Mouse (Mus musculus) cerebellum, adult 18-20 months (tissue): ENCODE results near the gene Tmsb10.

Source experiments
- DNase-seq, 2 experiments: peaks; one replicate each; pipeline ENCODE4 v3.0.0; 2021

Gene Tmsb10

DNA sequence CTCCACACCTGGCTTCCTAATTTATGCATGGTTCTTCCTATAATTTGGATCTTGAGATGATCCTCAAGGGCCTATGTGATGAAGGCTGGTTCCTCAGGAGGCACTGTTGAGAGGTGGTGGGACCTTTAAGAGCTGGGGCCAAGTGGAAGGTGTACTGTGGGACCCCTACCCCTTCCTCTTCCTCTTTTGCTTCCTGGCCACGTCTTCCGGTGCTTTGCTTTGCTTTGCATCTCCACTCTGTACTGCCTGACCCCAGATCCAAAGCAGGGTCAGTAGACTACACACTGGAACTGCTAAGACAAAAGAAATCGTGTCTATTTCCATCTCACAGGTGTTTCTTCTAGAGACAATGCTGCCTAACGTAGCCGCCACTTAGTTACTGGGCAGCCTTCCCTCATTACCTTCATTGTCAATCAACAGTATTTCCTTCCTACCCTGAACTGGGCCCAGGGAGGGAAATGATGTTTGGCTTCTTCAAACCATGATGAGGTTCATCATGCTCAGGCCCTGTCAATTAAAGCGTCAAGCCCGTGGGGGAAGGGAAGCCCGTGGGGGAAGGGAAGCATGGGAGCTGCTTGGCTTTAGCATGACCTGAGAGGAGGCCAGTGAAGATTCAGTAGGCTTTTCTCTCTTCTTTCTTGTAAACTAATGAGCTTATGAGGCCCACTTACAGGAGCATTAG, 2.9 kb downstream of the Tmsb10 start:
- peak in 1 of 2 experiments; percentile 24 for DNase-seq

DNA sequence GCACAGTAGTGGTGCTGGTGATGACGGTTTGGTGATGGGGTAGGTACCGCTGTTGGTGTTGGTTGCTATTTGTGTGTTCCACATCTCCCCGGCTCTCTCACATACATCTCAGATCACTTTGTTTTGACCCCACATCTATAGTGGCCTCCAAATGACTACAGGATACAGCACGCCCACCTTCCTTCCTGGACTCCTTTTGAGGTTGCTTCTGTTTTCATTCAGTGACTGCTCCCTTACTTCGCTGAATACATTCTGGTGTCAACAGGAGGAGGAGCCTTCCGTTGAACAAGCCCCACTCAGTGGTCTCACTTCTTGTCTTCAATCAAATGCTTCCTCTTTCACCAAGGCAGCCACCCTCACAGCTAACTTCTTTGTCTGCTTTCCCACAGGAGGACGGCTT, 3.8 kb downstream of the Tmsb10 start:
- DNase-seq, result no peak

DNA sequence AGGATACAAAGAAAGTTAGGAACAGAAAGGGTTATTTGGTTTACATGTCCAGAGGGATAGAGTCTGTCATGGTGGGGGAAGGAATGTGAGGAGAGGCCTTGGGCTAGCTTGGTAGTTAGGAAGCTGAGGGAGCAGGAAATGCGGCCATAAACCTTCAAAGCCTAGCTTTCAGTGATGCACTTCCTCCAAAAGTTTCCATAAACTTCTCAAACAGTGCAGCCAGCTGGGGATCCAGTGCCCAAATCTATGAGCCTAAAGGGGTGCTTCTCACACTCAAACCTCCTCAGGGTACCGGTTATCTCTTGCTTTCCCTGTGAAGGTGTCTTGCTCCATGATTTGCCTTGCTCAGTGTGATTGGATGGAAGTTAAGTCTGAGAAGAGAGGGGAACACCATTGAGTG, 5.6 kb downstream of the Tmsb10 start:
- DNase-seq, result no peak

GRCm38 (mm10) chr6:72952221-72952620, 6.3 kb downstream of the Tmsb10 start:
- DNase-seq, result no peak

GRCm38 (mm10) chr6:72949161-72949756, 9.3 kb downstream of the Tmsb10 start:
- no peak for DNase-seq

GRCm38 (mm10) chr6:72948392-72948791, 10.2 kb downstream of the Tmsb10 start:
- DNase-seq, result no peak

DNA sequence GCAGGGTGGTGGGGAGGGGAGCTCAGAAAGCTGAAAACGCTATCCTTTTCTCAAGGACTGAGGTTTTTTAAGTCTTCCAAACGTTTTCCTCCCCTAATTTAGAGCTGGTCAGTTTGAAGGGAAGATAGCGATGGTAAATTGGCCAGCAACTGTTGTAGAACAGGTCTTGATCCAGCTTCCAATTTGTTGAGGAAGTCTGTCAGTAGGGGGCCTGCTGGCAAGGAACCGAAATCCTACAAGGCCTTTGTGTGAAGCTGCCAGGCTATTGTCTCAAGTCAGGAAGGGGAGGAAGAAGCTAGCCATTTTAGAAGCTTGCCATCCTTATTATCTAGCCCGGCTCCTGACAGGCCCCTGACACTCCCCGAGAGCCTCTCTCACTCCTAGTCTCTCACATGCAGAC, 10.6 kb downstream of the Tmsb10 start:
- DNase-seq, result peak in 1 of 2 experiments; percentile 25

DNA sequence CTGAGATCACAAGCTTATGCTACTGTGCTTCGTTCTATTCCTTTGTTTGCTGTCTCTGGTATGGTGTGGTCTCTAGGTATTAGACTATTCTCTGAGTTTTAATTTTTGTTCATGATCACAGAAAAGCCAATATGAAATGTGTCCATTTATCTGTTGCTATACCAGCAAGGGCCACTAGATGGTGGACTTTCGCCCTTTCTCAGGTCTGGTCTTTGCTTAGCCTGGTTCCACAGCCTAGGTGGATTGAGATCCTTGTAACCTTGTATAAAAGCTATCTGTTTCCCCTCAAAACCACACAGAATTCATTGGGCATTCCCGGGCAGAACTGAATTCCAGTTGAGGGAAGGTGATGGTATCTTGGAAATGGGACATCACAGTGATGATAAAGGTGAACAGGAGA, 18.1 kb downstream of the Tmsb10 start:
- peak; percentile 66 to 79 for DNase-seq

- no peak for DNase-seq
These were observed 20.7 kb downstream of the Tmsb10 start for GRCm38 (mm10) chr6:72937859-72938258.

DNA sequence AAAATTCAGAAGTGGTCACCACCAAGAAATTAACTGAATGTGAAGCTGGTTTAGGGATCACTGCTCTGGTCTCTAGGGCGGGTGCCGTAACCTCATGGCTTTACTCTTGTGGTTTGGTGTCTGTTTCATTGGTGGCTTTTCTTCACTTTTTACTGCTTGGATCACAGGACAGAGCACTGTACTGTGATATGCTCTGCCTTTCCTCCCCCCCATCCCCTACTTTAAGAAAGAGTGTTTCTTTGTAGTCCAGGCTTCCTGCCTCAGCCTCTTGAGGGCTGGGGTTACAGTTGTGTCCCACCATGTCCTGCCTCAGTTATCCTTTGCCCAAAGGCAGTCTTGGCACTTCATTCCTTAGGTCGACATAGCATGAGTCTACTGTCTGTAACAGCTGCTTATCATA, 21.1 kb downstream of the Tmsb10 start:
- no peak for DNase-seq

- DNase-seq, result no peak
These were observed 25.6 kb downstream of the Tmsb10 start for GRCm38 (mm10) chr6:72932955-72933354.

- DNase-seq, result no peak
These were observed 27.0 kb downstream of the Tmsb10 start for GRCm38 (mm10) chr6:72931533-72931932.

DNA sequence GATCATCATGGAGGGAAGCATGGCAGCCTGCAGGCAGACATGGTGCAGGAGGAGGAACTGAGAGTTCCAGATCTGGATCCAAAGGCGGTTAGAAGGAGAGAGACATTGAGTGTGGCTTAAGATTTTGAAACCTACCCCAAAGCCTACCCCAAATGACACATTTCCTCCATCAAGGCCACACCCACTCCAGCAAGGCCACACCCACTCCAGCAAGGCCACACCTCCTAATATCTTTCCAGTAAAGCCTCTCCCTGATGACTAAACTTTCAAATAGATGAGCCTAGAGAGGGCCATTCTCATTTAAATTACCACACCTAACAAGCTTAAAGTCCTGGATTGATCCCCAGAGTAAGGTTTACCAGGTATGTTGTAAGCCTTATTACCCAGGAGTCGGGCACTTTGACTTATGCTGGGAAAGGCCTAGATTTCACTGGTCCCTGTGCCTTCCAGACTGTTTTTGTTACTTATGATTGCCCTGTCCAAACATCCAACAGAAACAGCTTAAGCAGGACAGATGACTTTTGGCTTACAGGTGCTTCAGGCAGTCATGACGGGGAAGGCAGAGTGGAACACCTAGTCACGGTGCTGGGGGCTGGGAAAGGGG, 28.7 kb downstream of the Tmsb10 start:
- no peak for DNase-seq

GRCm38 (mm10) chr6:72926755-72927482, 31.6 kb downstream of the Tmsb10 start:
- DNase-seq, result peak; percentile 6 to 20

- no peak for DNase-seq
These were observed 32.5 kb downstream of the Tmsb10 start for GRCm38 (mm10) chr6:72926031-72926430.

GRCm38 (mm10) chr6:72923381-72923780, 35.2 kb downstream of the Tmsb10 start:
- DNase-seq, result no peak

GRCm38 (mm10) chr6:72921081-72921480, 37.5 kb downstream of the Tmsb10 start:
- DNase-seq, result no peak

DNA sequence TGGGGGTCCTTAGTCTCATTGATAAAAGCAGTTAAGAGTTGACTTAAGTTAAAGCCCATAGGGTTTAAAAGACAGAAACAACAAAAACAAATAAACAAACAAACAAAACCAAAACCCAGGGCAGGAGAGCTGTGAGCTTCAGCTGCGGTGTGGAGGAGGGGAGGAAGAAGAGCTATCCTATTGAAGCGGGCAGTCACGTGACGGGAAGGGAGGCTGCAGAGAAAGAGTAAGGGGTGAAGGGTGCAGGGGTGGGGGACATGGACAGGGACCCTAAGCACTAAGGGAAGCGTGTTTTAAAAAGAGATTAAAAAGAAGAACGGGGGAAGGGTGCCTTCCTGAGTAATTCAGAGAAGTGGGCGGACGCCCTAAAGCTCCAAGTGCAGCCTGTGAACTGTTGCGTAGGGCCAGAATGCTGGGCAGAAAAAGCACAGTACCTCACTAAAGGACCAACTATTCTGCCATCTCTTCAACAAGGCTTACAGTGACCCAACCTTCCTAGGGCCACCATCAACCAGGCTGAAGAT, 40.0 kb downstream of the Tmsb10 start:
- no peak for DNase-seq

GRCm38 (mm10) chr6:72916330-72916729, 42.2 kb downstream of the Tmsb10 start:
- DNase-seq, result no peak

- DNase-seq, result no peak
These were observed 44.3 kb downstream of the Tmsb10 start for GRCm38 (mm10) chr6:72914087-72914749.

- no peak for DNase-seq
These were observed 47.3 kb downstream of the Tmsb10 start for GRCm38 (mm10) chr6:72911261-72911660.
